Mouse (Mus musculus) heart, embryonic 12.5 days (tissue): ENCODE data around the gene Mcm7. TPM values are rescaled to one million over a fixed set of nuclear protein-coding genes. Genes with fewer than 3 reads are reported as not detected.
A peak's percentile ranks its signal among the peaks of the same experiment; 100 is the strongest.

Source experiments
- ATAC-seq: fragments of 200-750 bp; cut with Nextera tagmentation; 2 replicates; pipeline ENCODE4 v1.8.0; 2017; ENCODE audit warnings: moderate TSS enrichment, moderate library complexity; ENCODE audit not compliant: insufficient number of reproducible peaks, low FRiP score
- H3K27ac ChIP-seq: fragments of 300-500 bp; sonication (generic); 2 replicates; pipeline ENCODE4 v1.5.1; 2016; ENCODE audit warnings: mild to moderate bottlenecking, moderate library complexity; ENCODE audit not compliant: poor library complexity, severe bottlenecking
- H3K27me3 ChIP-seq: fragments of 300-500 bp; sonication (generic); replicated peaks from 2 replicates; pipeline ENCODE4 v1.6.1; 2016; ENCODE audit warnings: mild to moderate bottlenecking, moderate library complexity
- H3K36me3 ChIP-seq: fragments of 300-500 bp; sonication (generic); 2 replicates; pipeline ENCODE4 v1.6.1; 2016; ENCODE audit warnings: mild to moderate bottlenecking, moderate library complexity
- H3K4me1 ChIP-seq: fragments of 300-500 bp; sonication (generic); replicated peaks from 2 replicates; pipeline ENCODE4 v1.6.1; 2016; ENCODE audit warnings: mild to moderate bottlenecking
- H3K4me2 ChIP-seq: fragments of 300-500 bp; sonication (generic); 2 replicates; pipeline ENCODE4 v1.6.1; 2016; ENCODE audit warnings: mild to moderate bottlenecking, moderate library complexity
- H3K4me3 ChIP-seq: fragments of 300-500 bp; sonication (generic); 2 replicates; pipeline ENCODE4 v1.5.1; 2016; ENCODE audit warnings: mild to moderate bottlenecking
- H3K9ac ChIP-seq: fragments of 300-500 bp; sonication (generic); 2 replicates; pipeline ENCODE4 v1.6.1; 2016; ENCODE audit warnings: mild to moderate bottlenecking, moderate library complexity
- H3K9me3 ChIP-seq: fragments of 300-500 bp; sonication (generic); replicated peaks from 2 replicates; pipeline ENCODE4 v1.6.1; 2016; ENCODE audit warnings: mild to moderate bottlenecking, moderate library complexity
- WGBS: fragments of 180-500 bp; shearing (Covaris S2); methylation state at CpG from one replicate; pipeline ENCODE4 v1.1.7; 2016; 5-methylcytosine and 5-hydroxymethylcytosine counted together
- polyA plus RNA-seq: library from polyadenylated mRNA; unstranded; fragments of >200 nt; fragmentation: Nextera tagmentation; extraction: Ambion mirVana; gene quantifications from 2 replicates; pipeline ENCODE4 v1.2.1, GENCODE M21; 2016

Gene Mcm7
- polyA plus RNA-seq, 1 experiment from 2014 or later = 138 TPM

- 72% methylated on average over 3 of the region's 3 CpGs for WGBS
- no peak overlapping the region for H3K27ac ChIP-seq
- no peak for ATAC-seq
- peak overlapping the region; percentile 76 for H3K4me3 ChIP-seq
- H3K9me3 ChIP-seq = no peaks in the 10 kb centered on the region
- H3K27me3 ChIP-seq = no peaks in the 10 kb centered on the region
- H3K4me2 ChIP-seq = peak overlapping the region; percentile 74
- H3K36me3 ChIP-seq = peaks cover 29% of the 10 kb centered on the region
- H3K4me1 ChIP-seq = peaks cover 8% of the 10 kb centered on the region; the same call in 1 of the 2 replicates
- no peak overlapping the region for H3K9ac ChIP-seq
Observed at GRCm38 (mm10) chr5:138154390-138154789, 17.8 kb downstream of the Mcm7 start.

DNA sequence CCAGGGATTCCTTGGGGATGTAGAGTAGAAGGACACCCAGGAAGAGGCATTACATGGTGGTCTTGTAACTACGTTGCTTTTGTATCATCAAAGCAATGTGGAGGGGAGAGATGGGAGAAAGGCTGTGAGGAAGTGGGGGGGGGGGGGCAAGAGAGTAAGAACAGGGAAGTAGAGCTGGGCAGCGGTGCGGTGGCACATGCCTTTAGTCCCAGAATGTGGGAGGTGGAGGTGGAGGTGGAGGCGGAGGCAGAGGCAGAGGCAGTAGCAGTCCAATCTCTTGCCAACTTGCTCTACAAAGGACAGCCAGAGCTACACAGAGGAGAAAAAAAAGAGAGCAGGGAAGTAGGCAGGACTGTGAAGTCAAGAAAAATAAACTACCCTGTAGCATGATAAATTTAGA, 33.6 kb downstream of the Mcm7 start:
- Histone ChIP-seq H3K4me2 (no peak overlapping the region), H3K36me3 (peaks cover 31% of the 10 kb centered on the region), H3K9me3 (no peaks in the 10 kb centered on the region), H3K27ac (no peak overlapping the region), H3K4me1 (0 out of 2 replicates have a peak, but pooled peaks cover 11% of the 10 kb centered on the region), H3K27me3 (no peaks in the 10 kb centered on the region), H3K9ac (no peak overlapping the region), H3K4me3 (no peak overlapping the region)
- ATAC-seq = no peak
- WGBS = 61% methylated on average over 4 of the region's 4 CpGs

DNA sequence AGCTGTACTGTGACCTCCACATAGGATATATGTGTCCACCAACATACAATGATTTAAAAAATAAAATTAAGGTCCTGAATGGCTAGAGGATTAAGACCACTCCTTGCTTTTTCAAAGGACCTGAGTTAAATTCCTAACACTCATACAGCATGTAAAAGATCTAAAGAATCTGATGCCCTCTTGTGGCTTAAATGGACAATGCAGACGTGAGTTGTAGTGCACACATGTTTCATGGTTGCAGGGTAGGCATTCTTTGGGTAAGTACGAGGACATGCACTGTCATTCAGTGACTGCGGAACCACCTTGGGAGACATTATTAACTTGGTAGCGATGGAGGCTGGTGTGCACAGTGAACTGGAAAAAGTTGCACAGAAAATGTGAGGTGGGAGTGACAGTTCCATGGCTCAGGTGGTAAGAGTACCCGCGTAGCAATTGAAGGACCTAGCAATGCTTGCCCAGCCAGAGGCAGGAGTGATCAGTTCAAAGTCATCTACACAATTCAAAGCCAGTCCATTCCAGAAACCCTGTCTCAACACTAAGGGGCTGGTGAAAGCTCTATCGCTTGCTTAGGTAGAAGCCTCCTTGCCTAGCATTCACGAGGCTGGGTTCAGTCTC, 34.2 kb downstream of the Mcm7 start:
- H3K9ac ChIP-seq = no peak overlapping the region
- no peak overlapping the region for H3K4me2 ChIP-seq
- H3K4me1 ChIP-seq = 0 out of 2 replicates have a peak, but pooled peaks cover 11% of the 10 kb centered on the region
- WGBS = 56% methylated on average over 8 of the region's 8 CpGs
- H3K27ac ChIP-seq = no peak overlapping the region
- peaks cover 31% of the 10 kb centered on the region for H3K36me3 ChIP-seq
- no peaks in the 10 kb centered on the region for H3K27me3 ChIP-seq
- H3K4me3 ChIP-seq = no peak overlapping the region
- no peaks in the 10 kb centered on the region for H3K9me3 ChIP-seq
- ATAC-seq = no peak

- no peaks in the 10 kb centered on the region for H3K9me3 ChIP-seq
- WGBS = 52% methylated on average over 4 of the region's 4 CpGs
Observed at GRCm38 (mm10) chr5:138137257-138137656, 35.0 kb downstream of the Mcm7 start.

GRCm38 (mm10) chr5:138132425-138133064, 39.7 kb downstream of the Mcm7 start:
- no peak overlapping the region for H3K9ac ChIP-seq
- H3K27ac ChIP-seq = no peak overlapping the region
- H3K4me3 ChIP-seq = no peak overlapping the region
- no peaks in the 10 kb centered on the region for H3K27me3 ChIP-seq
- 83% methylated on average over 5 of the region's 5 CpGs for WGBS
- H3K9me3 ChIP-seq = no peaks in the 10 kb centered on the region
- peaks cover 71% of the 10 kb centered on the region for H3K36me3 ChIP-seq
- no peak for ATAC-seq
- H3K4me1 ChIP-seq = 0 out of 2 replicates have a peak, but pooled peaks cover 9% of the 10 kb centered on the region
- no peak overlapping the region for H3K4me2 ChIP-seq

More at GRCm38 (mm10) chr5:138137257-138137656, 35.0 kb downstream of the Mcm7 start:
- Histone ChIP-seq H3K27ac (no peak overlapping the region), H3K27me3 (no peaks in the 10 kb centered on the region), H3K4me2 (no peak overlapping the region), H3K36me3 (peaks cover 35% of the 10 kb centered on the region), H3K4me3 (no peak overlapping the region), H3K9ac (no peak overlapping the region), H3K4me1 (0 out of 2 replicates have a peak, but pooled peaks cover 11% of the 10 kb centered on the region)
- ATAC-seq = no peak

GRCm38 (mm10) chr5:138118041-138118440, 54.2 kb downstream of the Mcm7 start:
- no peak for ATAC-seq
- 69% methylated on average over 3 of the region's 3 CpGs for WGBS

DNA sequence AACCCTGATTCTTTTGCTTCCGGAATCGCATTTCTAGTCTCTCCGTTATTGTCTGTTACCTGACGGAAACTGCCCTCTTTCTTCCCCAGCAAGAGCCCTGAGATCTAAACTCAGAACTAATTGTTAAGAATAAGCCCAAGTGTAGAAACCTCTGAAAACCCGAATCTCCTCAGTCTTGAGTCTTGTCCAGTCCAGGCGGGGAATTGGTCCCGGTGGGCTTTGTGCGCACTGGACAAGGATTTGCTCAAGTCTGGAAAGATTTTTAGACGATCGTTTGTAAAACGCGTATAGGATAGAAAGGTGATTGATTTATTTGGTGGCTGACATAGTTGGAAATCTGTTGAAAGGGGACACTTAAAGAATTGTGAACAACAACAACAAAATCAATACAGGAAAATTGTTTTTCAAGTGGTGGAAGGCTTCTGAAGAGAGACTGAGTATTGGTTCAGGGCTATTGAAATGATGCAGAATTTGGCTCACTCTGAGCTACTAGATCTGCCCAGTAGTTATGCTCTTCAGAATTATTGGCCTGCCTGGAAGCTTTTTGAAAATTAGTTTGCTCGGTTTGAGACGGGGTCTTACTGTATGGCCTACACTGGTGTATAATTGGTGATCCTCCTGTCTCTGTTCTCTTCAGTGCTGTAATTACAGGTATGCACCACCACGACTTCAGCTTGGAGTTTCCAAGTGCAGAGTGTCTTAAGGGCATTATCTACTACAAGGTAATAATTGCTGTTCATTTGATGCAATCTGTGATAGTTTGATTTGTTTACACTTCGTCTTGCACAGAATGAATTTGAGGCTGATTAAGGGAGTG, 54.8 kb downstream of the Mcm7 start:
- 9% methylated on average over 16 of the region's 16 CpGs for WGBS
- peak overlapping the region; percentile 91 for H3K9ac ChIP-seq
- H3K4me3 ChIP-seq = peak overlapping the region; percentile 83
- H3K4me1 ChIP-seq = peaks cover 7% of the 10 kb centered on the region
- no peaks in the 10 kb centered on the region for H3K9me3 ChIP-seq
- peak overlapping the region; percentile 95 for H3K27ac ChIP-seq
- H3K36me3 ChIP-seq = peaks cover 29% of the 10 kb centered on the region
- 0 out of 2 replicates have a peak, but pooled peaks have one; percentile 67 for ATAC-seq
- H3K27me3 ChIP-seq = no peaks in the 10 kb centered on the region
- H3K4me2 ChIP-seq = peak overlapping the region; percentile 86

More at GRCm38 (mm10) chr5:138118041-138118440, 54.2 kb downstream of the Mcm7 start:
- Histone ChIP-seq H3K36me3 (peaks cover 35% of the 10 kb centered on the region), H3K27me3 (no peaks in the 10 kb centered on the region), H3K4me3 (peak overlapping the region; percentile 83), H3K9ac (peak overlapping the region; percentile 91), H3K4me1 (peaks cover 7% of the 10 kb centered on the region), H3K27ac (peak overlapping the region; percentile 95; the same call in 1 of the 2 replicates), H3K4me2 (peak overlapping the region; percentile 86), H3K9me3 (no peaks in the 10 kb centered on the region)

DNA sequence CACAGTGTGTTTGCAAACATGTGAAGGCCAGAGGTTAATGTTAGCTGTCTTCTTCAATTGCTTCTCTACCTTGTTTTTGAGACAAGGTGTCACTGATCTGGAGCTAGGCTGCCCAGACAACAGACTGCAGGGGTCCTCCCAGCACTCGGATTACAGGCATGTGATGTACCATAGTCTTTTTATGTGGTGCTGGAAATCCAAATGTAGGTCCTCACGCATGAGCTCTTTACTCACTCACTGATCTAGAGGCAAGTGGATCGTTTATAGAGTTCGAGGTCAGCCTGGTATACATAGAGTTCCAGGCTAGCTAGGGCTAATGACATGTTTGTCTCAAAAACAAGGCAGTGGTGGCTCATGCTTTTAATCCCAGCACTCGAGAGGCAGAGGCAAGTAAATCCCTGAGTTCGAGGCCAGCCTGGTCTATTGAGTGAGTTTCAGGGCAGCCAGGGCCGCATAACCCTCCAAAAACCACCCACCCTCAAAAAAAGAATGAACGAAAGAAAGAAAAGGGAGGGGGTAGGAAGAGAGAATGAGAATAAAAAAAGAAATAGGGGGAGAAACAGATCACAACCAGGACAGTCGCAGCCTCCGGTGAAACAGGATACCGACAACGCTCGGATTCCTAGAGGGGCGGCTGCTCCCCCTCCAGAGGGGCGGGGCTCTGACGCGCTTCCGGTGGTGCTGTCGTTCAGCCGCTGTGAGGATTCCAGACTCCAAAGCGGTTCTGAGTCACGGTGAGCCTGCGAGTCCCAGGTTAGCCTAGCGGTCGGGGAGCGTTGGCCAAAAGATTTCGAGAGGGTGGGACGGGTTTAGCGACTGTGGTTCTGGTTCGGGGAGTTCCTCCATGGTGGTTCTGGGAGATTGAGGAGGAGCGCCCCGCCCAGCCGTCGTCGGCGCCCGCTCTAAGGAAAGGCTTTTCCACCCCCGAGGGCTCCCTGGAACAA, 55.7 kb downstream of the Mcm7 start, which contains the start of gene Zscan21:
Zscan21 (plus strand) TSS at position 649 of the 944 bp plus-strand sequence.
- peak; percentile 98 for ATAC-seq
- Histone ChIP-seq H3K4me2 (peak within 1 kb of the TSS; percentile 86), H3K9ac (peak within 1 kb of the TSS; percentile 91), H3K4me1 (peaks cover 7% of the 10 kb centered on the region), H3K36me3 (peaks cover 23% of the 10 kb centered on the region), H3K27me3 (no peaks in the 10 kb centered on the region), H3K9me3 (no peaks in the 10 kb centered on the region), H3K27ac (peak within 1 kb of the TSS; percentile 95), H3K4me3 (peak within 1 kb of the TSS; percentile 83)
- 7% methylated on average over 38 of the region's 38 CpGs for WGBS
